8 mouse cellular contexts compared by ENCODE assay signal in genomic region chr17:13009887-13010286, GRCm38 (mm10). TPM values are rescaled to one million over a fixed set of nuclear protein-coding genes. Genes with fewer than 3 reads are reported as not detected.
A peak's percentile ranks its signal among the peaks of the same experiment; 100 is the strongest.
DNase-seq lines count a peak whose midpoint lies in the region; TF ChIP-seq lines count a peak whose summit lies in the region.

No protein-coding gene starts in this region.

- intact Hi-C loops in heart, postnatal 25 days (cut with DNase I) = loop anchor here (5.0 kb wide), 2 partner anchors 48 to 133 kb away; partner anchors contain the start of genes Acat2 and Mrgprh

- TF ChIP-seq POLR2A in brain, embryonic 14.5 days (IDR thresholded peaks at IDR 0.05; ENCODE audit: borderline replicate concordance, extremely low read depth, insufficient read depth, insufficient read length, poor library complexity, severe bottlenecking) = no peak

- TF ChIP-seq CTCF in brain, embryonic 14.5 days (IDR thresholded peaks at IDR 0.05; ENCODE audit: borderline replicate concordance, extremely low read depth, insufficient read depth, insufficient read length) = no peak

- peak; percentile 68 for DNase-seq in heart, adult 8-10 months (ENCODE audit: low spot score)
- no peak for DNase-seq in heart, postnatal 25 days (ENCODE audit: low spot score)
- peak; percentile 16 to 25 for DNase-seq in right cerebral cortex, adult 2 months (ENCODE audit: low spot score in 2 of 2)
- DNase-seq in right cerebral cortex, postnatal 14 days = no peak
- DNase-seq in brain, embryonic 14.5 days (ENCODE audit: low read depth) = peak; percentile 85
- DNase-seq in induced T-regulatory cell, adult 2 months (ENCODE audit: low read depth) = peak; percentile 80
- peak; percentile 80 for DNase-seq in retina, postnatal 1 day
- DNase-seq in frontal cortex, postnatal 14 days (ENCODE audit: low spot score in 2 of 2) = no peak

RNA-seq across cellular contexts. Expression of gene Sod2, which starts 3.2 kb away (rescaled TPM):
- total RNA-seq in heart, adult 8-10 months (2022) = 1,000 to 10,000 TPM; 1,030 to 1,116 (median 1,059) TPM
- 1,000 to 10,000 TPM; 1,092 to 1,104 TPM for total RNA-seq in heart, postnatal 25 days (2021)
- polyA plus RNA-seq in brain, embryonic 14.5 days (2012; rRNA removed) = 159 and 183 TPM in 2 replicates

RNA-seq across cellular contexts. Expression of gene Wtap, which starts 15.9 kb away (rescaled TPM):
- 10 to 100 TPM; 31.7 to 33.9 (median 32.4) TPM for total RNA-seq in heart, adult 8-10 months (2022)
- total RNA-seq in heart, postnatal 25 days (2021) = 10 to 100 TPM; 31.7 to 35.6 TPM
- polyA plus RNA-seq in brain, embryonic 14.5 days (2012; rRNA removed) = 75.7 and 83.7 TPM in 2 replicates

RNA-seq across cellular contexts. Expression of gene Gpr31b, which starts 42.2 kb away (rescaled TPM):
- not detected for total RNA-seq in heart, adult 8-10 months (2022)
- total RNA-seq in heart, postnatal 25 days (2021) = under 1 TPM in 1 of 2 experiments, not detected in 1; 0.22 TPM
- polyA plus RNA-seq in brain, embryonic 14.5 days (2012; rRNA removed) = 0.07 and 0.15 TPM in 2 replicates

RNA-seq across cellular contexts. Expression of gene Acat2, which starts 49.3 kb away (rescaled TPM):
- total RNA-seq in heart, adult 8-10 months (2022) = 1 to 10 TPM; 4.2 to 7.1 (median 6.1) TPM
- 1 to 10 TPM; 6.1 to 7.1 TPM for total RNA-seq in heart, postnatal 25 days (2021)
- polyA plus RNA-seq in brain, embryonic 14.5 days (2012; rRNA removed) = 122 and 143 TPM in 2 replicates

RNA-seq across cellular contexts. Expression of gene Tcp10b, which starts 51.0 kb away (rescaled TPM):
- under 1 TPM in 2 of 4 experiments, not detected in 2; 0.11 to 0.34 TPM for total RNA-seq in heart, adult 8-10 months (2022)
- total RNA-seq in heart, postnatal 25 days (2021) = under 1 TPM in 1 of 2 experiments, not detected in 1; 0.26 TPM
- 0.27 and 0.40 TPM in 2 replicates for polyA plus RNA-seq in brain, embryonic 14.5 days (2012; rRNA removed)

Comparison
In these comparisons a context has a peak if more than half of its experiments do, and no peak if none do; other contexts are left out.
1. DNase-seq: peak in heart, adult 8-10 months (single experiment), right cerebral cortex, adult 2 months (2 of 2), brain, embryonic 14.5 days (single experiment), induced T-regulatory cell, adult 2 months (single experiment) and retina, postnatal 1 day (single experiment); none in heart, postnatal 25 days (single experiment), right cerebral cortex, postnatal 14 days (single experiment) and frontal cortex, postnatal 14 days (0 of 2).